Mouse (Mus musculus): ENCODE measurements around the gene Gphb5. TPM values are rescaled to one million over a fixed set of nuclear protein-coding genes. Genes with fewer than 3 reads are reported as not detected.

The Gphb5 gene
- polyA plus RNA-seq, 1 experiment: 0.19 TPM

- H3K27ac ChIP-seq (ENCODE audit: control insufficient read depth, insufficient read depth, low read length): peak overlapping the region; percentile 73
- 50% methylated on average over 9 of the region's 9 CpGs for WGBS
- H3K4me1 ChIP-seq (replicated peaks; ENCODE audit: control insufficient read depth, insufficient read depth, low read length): peaks cover 30% of the 10 kb centered on the region
- peak overlapping the region; percentile 11; the same call in 1 of the 2 replicates for H3K4me3 ChIP-seq (ENCODE audit: control insufficient read depth, insufficient read depth, low read length)
- no peaks in the 10 kb centered on the region for H3K27me3 ChIP-seq (ENCODE audit: control insufficient read depth, insufficient read depth, low read length)
- no peaks in the 10 kb centered on the region for H3K36me3 ChIP-seq (ENCODE audit: control insufficient read depth, insufficient read depth, low read length)
- DNase-seq: peak; percentile 25
- no peak for TF ChIP-seq CTCF (IDR thresholded peaks at IDR 0.05; ENCODE audit: borderline replicate concordance, control insufficient read depth, extremely low read depth, insufficient read depth, low read length, poor library complexity)
- TF ChIP-seq POLR2A (IDR thresholded peaks at IDR 0.05; ENCODE audit: control insufficient read depth, extremely low read depth, insufficient read depth, low read length, poor library complexity): no peak
Measured at GRCm38 (mm10) chr12:75412964-75413363, 3.6 kb downstream of the Gphb5 start.

GRCm38 (mm10) chr12:75397077-75397476 lies 19.5 kb downstream of the Gphb5 start:
- 94% methylated on average over 7 of the region's 7 CpGs for WGBS
- no peaks in the 10 kb centered on the region for H3K4me1 ChIP-seq (replicated peaks; ENCODE audit: control insufficient read depth, insufficient read depth, low read length)
- no peak for DNase-seq
- no peaks in the 10 kb centered on the region for H3K27me3 ChIP-seq (ENCODE audit: control insufficient read depth, insufficient read depth, low read length)
- no peaks in the 10 kb centered on the region for H3K36me3 ChIP-seq (ENCODE audit: control insufficient read depth, insufficient read depth, low read length)
- TF ChIP-seq CTCF (IDR thresholded peaks at IDR 0.05; ENCODE audit: borderline replicate concordance, control insufficient read depth, extremely low read depth, insufficient read depth, low read length, poor library complexity) (no peak), POLR2A (IDR thresholded peaks at IDR 0.05; ENCODE audit: control insufficient read depth, extremely low read depth, insufficient read depth, low read length, poor library complexity) (no peak)
- H3K4me3 ChIP-seq (ENCODE audit: control insufficient read depth, insufficient read depth, low read length): no peak overlapping the region
- no peak overlapping the region for H3K27ac ChIP-seq (ENCODE audit: control insufficient read depth, insufficient read depth, low read length)

- WGBS: 90% methylated on average over 3 of the region's 3 CpGs
- Histone ChIP-seq H3K4me1 (replicated peaks; ENCODE audit: control insufficient read depth, insufficient read depth, low read length) (peaks cover 2% of the 10 kb centered on the region), H3K27me3 (ENCODE audit: control insufficient read depth, insufficient read depth, low read length) (no peaks in the 10 kb centered on the region), H3K36me3 (ENCODE audit: control insufficient read depth, insufficient read depth, low read length) (no peaks in the 10 kb centered on the region), H3K27ac (ENCODE audit: control insufficient read depth, insufficient read depth, low read length) (no peak overlapping the region), H3K4me3 (ENCODE audit: control insufficient read depth, insufficient read depth, low read length) (no peak overlapping the region)
- TF ChIP-seq CTCF (IDR thresholded peaks at IDR 0.05; ENCODE audit: borderline replicate concordance, control insufficient read depth, extremely low read depth, insufficient read depth, low read length, poor library complexity) (no peak), POLR2A (IDR thresholded peaks at IDR 0.05; ENCODE audit: control insufficient read depth, extremely low read depth, insufficient read depth, low read length, poor library complexity) (no peak)
- DNase-seq: no peak
Measured at GRCm38 (mm10) chr12:75396616-75397015, 20.0 kb downstream of the Gphb5 start.

GRCm38 (mm10) chr12:75394011-75394773 lies 22.4 kb downstream of the Gphb5 start:
- Histone ChIP-seq H3K36me3 (ENCODE audit: control insufficient read depth, insufficient read depth, low read length) (no peaks in the 10 kb centered on the region), H3K27me3 (ENCODE audit: control insufficient read depth, insufficient read depth, low read length) (no peaks in the 10 kb centered on the region), H3K4me3 (ENCODE audit: control insufficient read depth, insufficient read depth, low read length) (no peak overlapping the region), H3K27ac (ENCODE audit: control insufficient read depth, insufficient read depth, low read length) (no peak overlapping the region), H3K4me1 (replicated peaks; ENCODE audit: control insufficient read depth, insufficient read depth, low read length) (peaks cover 5% of the 10 kb centered on the region)
- TF ChIP-seq CTCF (IDR thresholded peaks at IDR 0.05; ENCODE audit: borderline replicate concordance, control insufficient read depth, extremely low read depth, insufficient read depth, low read length, poor library complexity): no peak
- TF ChIP-seq POLR2A (IDR thresholded peaks at IDR 0.05; ENCODE audit: control insufficient read depth, extremely low read depth, insufficient read depth, low read length, poor library complexity): no peak
- DNase-seq: no peak
- 96% methylated on average over 20 of the region's 20 CpGs for WGBS

GRCm38 (mm10) chr12:75391526-75391925 lies 25.1 kb downstream of the Gphb5 start:
- Histone ChIP-seq H3K36me3 (ENCODE audit: control insufficient read depth, insufficient read depth, low read length) (no peaks in the 10 kb centered on the region), H3K27me3 (ENCODE audit: control insufficient read depth, insufficient read depth, low read length) (no peaks in the 10 kb centered on the region), H3K4me1 (replicated peaks; ENCODE audit: control insufficient read depth, insufficient read depth, low read length) (peaks cover 5% of the 10 kb centered on the region), H3K4me3 (ENCODE audit: control insufficient read depth, insufficient read depth, low read length) (no peak overlapping the region), H3K27ac (ENCODE audit: control insufficient read depth, insufficient read depth, low read length) (peak overlapping the region; percentile 24)
- TF ChIP-seq CTCF (IDR thresholded peaks at IDR 0.05; ENCODE audit: borderline replicate concordance, control insufficient read depth, extremely low read depth, insufficient read depth, low read length, poor library complexity): no peak
- no peak for TF ChIP-seq POLR2A (IDR thresholded peaks at IDR 0.05; ENCODE audit: control insufficient read depth, extremely low read depth, insufficient read depth, low read length, poor library complexity)
- peak; percentile 53 for DNase-seq
- WGBS: 12% methylated on average over 9 of the region's 9 CpGs

GRCm38 (mm10) chr12:75389308-75390135 lies 27.1 kb downstream of the Gphb5 start:
- Histone ChIP-seq H3K27ac (ENCODE audit: control insufficient read depth, insufficient read depth, low read length) (no peak overlapping the region), H3K4me3 (ENCODE audit: control insufficient read depth, insufficient read depth, low read length) (no peak overlapping the region), H3K36me3 (ENCODE audit: control insufficient read depth, insufficient read depth, low read length) (no peaks in the 10 kb centered on the region), H3K4me1 (replicated peaks; ENCODE audit: control insufficient read depth, insufficient read depth, low read length) (peaks cover 5% of the 10 kb centered on the region), H3K27me3 (ENCODE audit: control insufficient read depth, insufficient read depth, low read length) (no peaks in the 10 kb centered on the region)
- peak; percentile 38 for DNase-seq
- WGBS: 47% methylated on average over 20 of the region's 20 CpGs
- TF ChIP-seq CTCF (IDR thresholded peaks at IDR 0.05; ENCODE audit: borderline replicate concordance, control insufficient read depth, extremely low read depth, insufficient read depth, low read length, poor library complexity): no peak
- no peak for TF ChIP-seq POLR2A (IDR thresholded peaks at IDR 0.05; ENCODE audit: control insufficient read depth, extremely low read depth, insufficient read depth, low read length, poor library complexity)

All from thymus, adult 2 months (tissue).